Mouse (Mus musculus) liver, embryonic 11.5 days (tissue): ENCODE measurements around the gene Mrpl4. TPM values are rescaled to one million over a fixed set of nuclear protein-coding genes. Genes with fewer than 3 reads are reported as not detected.

ENCODE experiments used
- ATAC-seq: fragments of 200-750 bp; cut with Nextera tagmentation; replicated peaks from 2 replicates; pipeline ENCODE4 v1.8.0; 2017; ENCODE audit warnings: moderate number of reproducible peaks, mild to moderate bottlenecking, moderate TSS enrichment, moderate library complexity; ENCODE audit not compliant: low FRiP score
- DNase-seq: peaks from one replicate; pipeline ENCODE4 v3.0.0-alpha.2; 2017; ENCODE audit warnings: low spot score
- H3K27ac ChIP-seq: fragments of 300-500 bp; sonication (generic); 2 replicates; pipeline ENCODE4 v1.5.1; 2014; ENCODE audit warnings: mild to moderate bottlenecking, low read depth, low read length, control low read depth
- H3K27me3 ChIP-seq: fragments of 300-500 bp; sonication (generic); replicated peaks from 2 replicates; pipeline ENCODE4 v1.6.1; 2014; ENCODE audit warnings: low read length, mixed read lengths; ENCODE audit not compliant: control insufficient read depth, insufficient read depth
- H3K36me3 ChIP-seq: fragments of 300-500 bp; sonication (generic); 2 replicates; pipeline ENCODE4 v1.6.1; 2014; ENCODE audit warnings: mild to moderate bottlenecking, low read length, moderate library complexity, mixed read lengths; ENCODE audit not compliant: control insufficient read depth, insufficient read depth
- H3K4me1 ChIP-seq: fragments of 300-500 bp; sonication (generic); replicated peaks from 2 replicates; pipeline ENCODE4 v1.6.1; 2014; ENCODE audit warnings: low read length, mixed read lengths; ENCODE audit not compliant: control insufficient read depth, insufficient read depth
- H3K4me2 ChIP-seq: fragments of 300-500 bp; sonication (generic); 2 replicates; pipeline ENCODE4 v1.6.1; 2014; ENCODE audit warnings: mild to moderate bottlenecking, control low read depth, moderate library complexity
- H3K4me3 ChIP-seq: fragments of 300-500 bp; sonication (generic); 2 replicates; pipeline ENCODE4 v1.5.1; 2014; ENCODE audit warnings: low read depth, low read length, control low read depth
- H3K9ac ChIP-seq: fragments of 300-500 bp; sonication (generic); 2 replicates; pipeline ENCODE4 v1.6.1; 2014; ENCODE audit warnings: low read depth, low read length, control low read depth
- H3K9me3 ChIP-seq: fragments of 300-500 bp; sonication (generic); 2 replicates; pipeline ENCODE4 v1.6.1; 2016; ENCODE audit warnings: low read length, inconsistent platforms, mixed read lengths; ENCODE audit not compliant: control insufficient read depth
- WGBS: fragments of 180-500 bp; shearing (Covaris S2); extraction: QIAGEN DNeasy Blood & Tissue Kit; methylation state at CpG from one replicate; pipeline ENCODE4 v1.1.7; 2014; 5-methylcytosine and 5-hydroxymethylcytosine counted together
- polyA plus RNA-seq: library from polyadenylated mRNA; unstranded; fragments of >200 nt; fragmentation: Nextera tagmentation; extraction: Ambion mirVana; gene quantifications from 2 replicates; pipeline ENCODE4 v1.2.1, GENCODE M21; 2014

Gene Mrpl4
- polyA plus RNA-seq, 1 experiment from 2014 or later = 138 TPM

- H3K9ac ChIP-seq = no peak overlapping the region
- H3K36me3 ChIP-seq = peaks cover 2% of the 10 kb centered on the region; the same call in 1 of the 2 replicates
- 63% methylated on average over 28 of the region's 28 CpGs for WGBS
- DNase-seq (no peak), ATAC-seq (no peak)
- H3K27ac ChIP-seq = 0 out of 2 replicates have a peak overlapping the region, but pooled peaks have one; percentile 35
- peaks cover 26% of the 10 kb centered on the region for H3K4me1 ChIP-seq
- no peaks in the 10 kb centered on the region for H3K9me3 ChIP-seq
- H3K4me2 ChIP-seq = peak overlapping the region; percentile 24; the same call in 1 of the 2 replicates
- H3K27me3 ChIP-seq = no peaks in the 10 kb centered on the region
- H3K4me3 ChIP-seq = no peak overlapping the region
Observed at GRCm38 (mm10) chr9:20972141-20972992, 30.2 kb upstream of the Mrpl4 start.

DNA sequence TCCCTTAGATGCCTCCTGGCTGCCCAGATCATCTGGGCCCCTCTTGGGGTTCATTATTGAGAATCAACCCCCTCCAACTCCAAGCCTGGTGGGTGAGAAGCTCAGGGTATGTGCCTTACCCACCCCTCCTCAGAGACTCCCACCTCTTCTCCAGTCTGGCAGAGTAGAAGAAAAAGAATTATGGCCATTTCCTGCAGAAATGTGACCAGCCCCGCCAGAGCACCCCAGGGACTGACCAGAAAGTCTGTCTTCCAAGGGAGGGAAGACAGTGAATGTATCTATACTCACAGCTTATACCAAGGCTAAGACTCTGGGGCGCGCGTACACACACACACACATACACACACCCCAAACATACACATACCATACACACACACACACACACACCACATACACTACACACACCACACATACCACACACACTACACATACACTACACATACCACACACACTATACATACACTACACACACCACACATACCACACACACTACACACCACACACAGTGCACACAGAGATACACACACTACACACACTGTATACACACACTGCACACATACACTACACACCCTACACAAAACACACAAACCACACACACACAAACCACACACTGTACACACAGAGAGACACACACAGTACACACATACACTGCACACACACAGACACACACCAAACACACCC, 29.4 kb upstream of the Mrpl4 start:
- H3K4me3 ChIP-seq = no peak overlapping the region
- ATAC-seq (no peak), DNase-seq (no peak)
- H3K4me1 ChIP-seq = peaks cover 26% of the 10 kb centered on the region
- H3K36me3 ChIP-seq = peaks cover 2% of the 10 kb centered on the region; the same call in 1 of the 2 replicates
- H3K9me3 ChIP-seq = no peaks in the 10 kb centered on the region
- H3K27ac ChIP-seq = no peak overlapping the region
- H3K4me2 ChIP-seq = peak overlapping the region; percentile 15; the same call in 1 of the 2 replicates
- WGBS = 86% methylated on average over 4 of the region's 4 CpGs
- no peaks in the 10 kb centered on the region for H3K27me3 ChIP-seq
- no peak overlapping the region for H3K9ac ChIP-seq

GRCm38 (mm10) chr9:20973682-20974075, 28.9 kb upstream of the Mrpl4 start:
- ATAC-seq (no peak), DNase-seq (no peak)
- Histone ChIP-seq H3K36me3 (0 out of 2 replicates have a peak, but pooled peaks cover under 1% of the 10 kb centered on the region), H3K27ac (no peak overlapping the region), H3K4me2 (peak overlapping the region; percentile 15; the same call in 1 of the 2 replicates), H3K27me3 (no peaks in the 10 kb centered on the region), H3K9ac (no peak overlapping the region), H3K4me1 (peaks cover 26% of the 10 kb centered on the region), H3K9me3 (no peaks in the 10 kb centered on the region), H3K4me3 (no peak overlapping the region)
- WGBS = 53% methylated on average over 6 of the region's 6 CpGs

DNA sequence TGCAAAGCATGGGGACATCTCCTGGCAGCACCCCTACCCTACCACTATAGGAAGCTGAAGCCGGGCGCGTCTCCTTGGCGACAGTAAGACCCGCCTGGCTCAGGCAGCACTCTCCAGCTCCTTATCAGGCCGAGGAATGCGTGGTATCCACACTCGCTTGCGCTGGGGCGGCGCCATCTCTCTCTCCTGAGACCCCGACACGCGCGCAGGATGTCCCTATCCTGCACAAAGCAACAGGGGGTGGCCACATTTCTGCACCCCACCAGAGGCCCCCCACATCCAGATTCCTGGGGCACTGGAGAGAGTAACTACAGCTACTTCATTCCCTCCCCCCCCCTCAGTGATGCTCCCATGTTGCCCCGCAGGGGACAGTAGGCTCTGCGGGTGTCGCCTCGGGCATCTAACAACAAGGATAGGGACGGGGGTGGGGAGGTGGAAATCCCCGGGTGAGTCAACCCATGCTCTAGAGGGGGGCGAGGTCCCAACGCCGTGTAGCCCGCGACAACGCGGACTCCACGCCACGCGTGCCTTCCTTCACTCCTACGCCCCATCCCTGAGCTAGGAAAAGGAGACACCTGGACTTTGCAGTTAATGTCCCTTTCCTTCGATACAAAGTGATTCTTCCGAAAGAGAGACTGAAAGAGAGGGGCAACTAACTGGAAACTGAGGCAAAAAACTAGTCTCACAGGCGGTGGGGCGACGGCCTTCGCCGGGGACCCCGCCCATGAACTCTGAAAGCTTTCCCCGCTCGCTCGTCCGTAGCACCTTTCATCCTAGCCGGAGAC, 26.9 kb upstream of the Mrpl4 start:
- peak overlapping the region; percentile 83 for H3K4me3 ChIP-seq
- H3K36me3 ChIP-seq = no peaks in the 10 kb centered on the region
- H3K9ac ChIP-seq = peak overlapping the region; percentile 75
- peak overlapping the region; percentile 85 for H3K27ac ChIP-seq
- no peaks in the 10 kb centered on the region for H3K27me3 ChIP-seq
- WGBS = under 1% methylated on average over 45 of the region's 45 CpGs
- ATAC-seq (peak; percentile 58), DNase-seq (peak; percentile 65)
- peaks cover 29% of the 10 kb centered on the region for H3K4me1 ChIP-seq
- no peaks in the 10 kb centered on the region for H3K9me3 ChIP-seq
- H3K4me2 ChIP-seq = peak overlapping the region; percentile 98

GRCm38 (mm10) chr9:20976216-20976960, 26.1 kb upstream of the Mrpl4 start, which contains the start of gene S1pr2:
Gene S1pr2, minus strand, starts transcription at chr9:20976781.
- DNase-seq (peak; percentile 86), ATAC-seq (peak; percentile 74)
- Histone ChIP-seq H3K4me3 (peak within 1 kb of the TSS; percentile 83), H3K27me3 (no peaks in the 10 kb centered on the region), H3K4me2 (peak within 1 kb of the TSS; percentile 98), H3K4me1 (peaks cover 29% of the 10 kb centered on the region), H3K36me3 (no peaks in the 10 kb centered on the region), H3K9ac (peak within 1 kb of the TSS; percentile 75), H3K9me3 (no peaks in the 10 kb centered on the region), H3K27ac (peak within 1 kb of the TSS; percentile 85)
- under 1% methylated on average over 42 of the region's 47 CpGs for WGBS

- no peaks in the 10 kb centered on the region for H3K27me3 ChIP-seq
- 6% methylated on average over 4 of the region's 4 CpGs for WGBS
- H3K36me3 ChIP-seq = no peaks in the 10 kb centered on the region
- peak overlapping the region; percentile 98 for H3K4me2 ChIP-seq
- DNase-seq (no peak), ATAC-seq (no peak)
- no peak overlapping the region; the same call in 1 of the 2 replicates for H3K27ac ChIP-seq
- H3K9me3 ChIP-seq = no peaks in the 10 kb centered on the region
- H3K9ac ChIP-seq = peak overlapping the region; percentile 75
- peak overlapping the region; percentile 83 for H3K4me3 ChIP-seq
- peaks cover 29% of the 10 kb centered on the region for H3K4me1 ChIP-seq
Observed at GRCm38 (mm10) chr9:20976961-20977689, 25.4 kb upstream of the Mrpl4 start.

DNA sequence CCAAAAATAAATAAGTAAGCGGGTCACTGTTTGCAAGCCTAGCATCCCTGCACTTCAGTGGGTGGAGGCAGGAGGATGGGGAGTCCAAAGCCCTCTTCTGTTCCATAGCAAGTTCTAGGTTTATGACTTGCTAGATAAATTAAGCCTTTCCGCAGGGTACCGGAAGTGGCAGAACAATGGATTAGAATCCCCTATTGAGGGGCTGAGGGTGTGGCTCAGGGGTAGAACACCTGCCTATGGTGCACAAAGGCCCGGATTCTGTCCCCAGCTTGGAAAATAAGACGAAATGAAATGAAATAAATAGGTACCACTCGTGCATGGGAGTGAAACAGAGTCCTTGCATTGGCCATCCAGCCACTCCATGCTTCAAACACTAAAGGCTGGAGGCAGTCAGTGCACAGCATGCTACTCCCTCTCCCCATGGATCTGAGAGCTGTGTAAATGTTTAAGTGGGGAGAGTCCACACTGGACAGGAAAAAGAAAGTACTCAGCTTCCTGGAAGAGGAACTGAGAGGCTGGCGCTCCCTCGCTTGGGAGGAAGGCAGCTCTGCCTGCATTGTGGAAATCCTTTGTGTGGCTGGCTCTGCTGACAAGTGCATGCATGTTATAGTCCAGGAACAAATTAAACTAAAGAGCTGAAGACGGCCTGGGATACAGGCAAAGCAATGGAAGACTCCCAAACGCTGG, 24.0 kb upstream of the Mrpl4 start:
- Histone ChIP-seq H3K27me3 (no peaks in the 10 kb centered on the region), H3K27ac (no peak overlapping the region), H3K4me3 (no peak overlapping the region), H3K9ac (no peak overlapping the region), H3K36me3 (no peaks in the 10 kb centered on the region), H3K4me1 (peaks cover 28% of the 10 kb centered on the region), H3K4me2 (no peak overlapping the region), H3K9me3 (no peaks in the 10 kb centered on the region)
- 59% methylated on average over 10 of the region's 10 CpGs for WGBS
- no peak for ATAC-seq
- DNase-seq = no peak
